Mouse (Mus musculus): ENCODE data around the gene Pecam1.

Gene Pecam1

DNA sequence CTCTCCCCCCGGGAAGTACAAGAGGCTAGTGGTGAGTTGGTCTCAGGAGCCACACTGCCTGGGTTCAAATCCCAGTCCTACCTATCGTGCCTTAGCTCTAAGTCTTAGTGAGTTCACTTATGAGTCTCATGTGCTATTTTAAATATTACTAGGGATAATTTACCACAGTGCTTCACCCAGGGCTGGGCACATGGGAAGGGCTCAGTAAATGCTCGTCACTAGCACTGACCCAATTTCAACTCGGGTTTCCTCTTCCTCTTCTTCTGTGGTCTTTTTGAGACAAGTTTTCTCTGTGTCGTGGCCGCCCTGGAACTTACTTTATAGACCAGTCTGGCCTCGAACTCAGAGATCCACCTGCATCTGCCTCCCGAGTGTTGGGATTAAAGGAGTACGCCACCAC, 63.1 kb downstream of the Pecam1 start:
- DNase-seq = no peak

DNA sequence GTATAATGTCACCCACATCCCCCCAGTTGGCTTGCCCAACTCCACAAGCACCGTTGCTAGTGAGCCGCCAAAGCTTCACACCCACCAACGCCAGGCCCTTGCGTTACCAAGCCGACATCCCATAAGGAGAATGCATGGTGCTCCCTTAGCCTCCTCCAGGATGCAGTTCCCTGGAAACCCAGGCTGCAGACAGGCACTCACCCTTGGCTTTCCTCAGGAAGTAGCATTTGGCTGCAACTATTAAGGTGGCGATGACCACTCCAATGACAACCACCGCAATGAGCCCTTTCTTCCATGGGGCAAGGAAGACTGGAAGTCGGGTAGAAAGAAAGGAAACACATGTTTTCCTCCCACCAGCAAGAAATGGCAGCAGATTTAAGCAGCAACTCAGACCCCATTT, 66.4 kb downstream of the Pecam1 start:
- DNase-seq = no peak

DNA sequence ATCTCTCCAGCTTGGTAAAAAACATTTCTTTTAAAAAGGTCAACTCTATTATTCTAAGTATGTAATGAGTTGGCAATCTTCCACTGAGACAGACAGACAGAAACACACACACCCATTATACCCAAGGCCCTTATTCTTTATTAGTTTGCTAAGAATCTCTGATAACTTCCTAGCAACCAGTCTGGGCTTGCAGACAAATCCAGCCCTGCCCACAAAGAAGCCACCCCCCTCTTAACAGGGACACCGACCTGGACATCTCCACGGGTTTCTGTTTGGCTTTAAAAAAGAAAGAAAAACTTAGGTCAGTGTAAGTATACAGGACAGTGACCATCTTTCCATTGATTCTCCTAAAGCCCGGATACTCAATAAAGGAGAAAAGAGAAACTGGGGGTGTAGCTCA, 67.1 kb downstream of the Pecam1 start:
- DNase-seq = no peak

DNA sequence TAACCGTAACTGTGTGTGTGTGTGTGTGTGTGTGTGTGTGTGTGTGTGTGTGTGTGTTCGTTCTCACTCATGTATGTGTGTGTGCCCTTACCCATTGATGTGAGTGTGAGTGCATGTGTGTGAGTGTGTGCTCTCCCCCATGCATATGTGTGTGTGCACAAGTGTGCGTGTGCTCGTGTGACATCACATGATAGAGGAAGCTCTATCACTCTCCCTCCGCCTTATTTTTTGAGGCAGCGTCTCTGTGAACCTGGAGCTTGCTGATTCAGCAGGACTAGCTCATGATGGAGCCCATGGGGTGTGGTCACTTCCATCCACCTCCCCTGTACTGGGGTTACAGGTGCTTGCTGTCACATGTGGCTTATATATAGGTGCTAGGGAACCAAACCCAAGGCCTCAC, 69.3 kb downstream of the Pecam1 start:
- no peak for DNase-seq

DNA sequence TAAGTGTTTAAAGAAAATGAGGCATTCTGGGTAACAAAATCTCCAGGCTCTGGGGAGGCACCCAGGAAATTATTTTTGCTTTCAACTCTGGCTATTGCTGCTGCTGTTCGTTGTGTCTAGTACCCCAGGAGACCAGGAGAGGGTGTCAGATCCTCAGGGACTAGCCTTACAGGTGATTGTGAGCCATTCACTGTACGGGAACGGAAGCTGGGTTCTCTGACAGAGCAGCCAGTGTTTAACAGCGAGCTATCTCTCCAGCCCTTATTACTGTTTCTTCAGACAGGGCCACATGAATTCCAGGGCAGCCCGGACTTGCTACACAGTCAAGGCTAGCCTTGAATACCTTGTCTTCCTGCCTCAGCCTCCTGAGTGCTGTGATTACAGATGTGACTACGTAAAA, 70.6 kb downstream of the Pecam1 start:
- no peak for DNase-seq

DNA sequence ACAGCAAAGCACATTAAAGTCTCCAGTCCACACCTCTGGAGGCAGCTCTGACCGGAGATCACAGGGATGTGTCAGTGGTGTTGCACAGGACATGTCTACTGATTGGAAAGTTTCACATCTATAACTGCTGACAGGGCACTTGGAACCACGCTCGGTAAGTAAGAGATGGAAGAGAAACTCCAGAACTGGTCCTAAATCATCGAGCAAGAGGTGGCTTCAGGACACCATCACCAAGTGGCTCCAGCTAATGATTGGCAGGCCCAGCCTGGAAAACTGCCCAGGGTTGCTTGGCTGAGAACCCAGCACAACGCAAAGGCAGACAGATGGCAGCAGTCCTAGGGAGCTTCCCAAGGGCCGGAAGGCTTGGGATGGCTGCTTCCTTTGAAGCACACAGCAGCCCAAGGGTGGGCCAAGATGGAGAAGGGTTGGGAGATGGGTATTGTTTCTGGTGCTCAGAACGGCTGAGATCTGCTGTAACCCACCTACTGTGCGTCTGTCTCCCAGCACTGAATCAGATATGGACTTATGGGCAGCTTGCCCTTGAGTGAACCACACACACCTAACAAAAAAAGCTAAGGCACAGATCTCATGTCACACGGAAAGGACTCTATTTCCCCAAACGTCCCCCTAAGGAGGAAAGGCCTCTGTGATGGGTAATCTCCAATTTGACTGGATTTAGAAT, 72.4 kb downstream of the Pecam1 start:
- DNase-seq = peak; percentile 31

DNA sequence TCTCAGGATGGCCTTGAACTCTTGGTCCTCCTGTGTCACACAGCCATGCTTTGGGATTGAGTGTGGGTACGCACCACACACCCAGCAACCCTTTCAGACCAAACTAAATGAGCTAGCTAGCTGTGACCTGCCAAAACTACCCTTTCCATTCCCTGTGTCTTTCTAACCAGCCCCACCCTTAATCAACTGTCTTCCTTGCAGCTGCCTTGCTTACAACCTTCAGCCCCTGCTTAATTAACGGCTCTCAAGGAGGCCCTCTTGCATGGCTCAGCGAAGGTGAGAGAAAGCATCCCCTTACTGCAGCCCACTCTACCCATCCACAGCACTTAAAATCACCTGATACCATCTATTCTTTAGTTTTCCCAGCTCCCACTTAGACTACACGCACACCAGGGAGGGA, 73.1 kb downstream of the Pecam1 start:
- DNase-seq = no peak

DNA sequence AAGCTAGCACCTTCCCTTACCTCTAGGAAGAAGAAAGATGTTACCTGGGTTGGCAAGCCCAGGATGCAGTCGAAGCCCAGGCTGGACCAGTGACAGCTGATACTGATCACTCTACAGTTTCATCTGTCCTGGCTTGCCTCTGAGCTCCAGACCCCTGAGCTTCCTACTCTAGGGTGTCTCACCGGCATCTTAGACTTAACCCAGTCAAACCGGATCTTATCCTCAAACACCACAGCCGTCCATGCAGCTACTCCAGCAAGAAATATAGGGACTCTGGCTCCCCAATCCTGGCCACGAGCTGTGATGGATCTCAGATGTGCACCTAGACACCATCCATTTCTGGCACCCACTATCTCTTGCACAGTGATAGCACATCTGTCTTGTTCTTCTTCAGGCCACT, 74.6 kb downstream of the Pecam1 start:
- no peak for DNase-seq

DNA sequence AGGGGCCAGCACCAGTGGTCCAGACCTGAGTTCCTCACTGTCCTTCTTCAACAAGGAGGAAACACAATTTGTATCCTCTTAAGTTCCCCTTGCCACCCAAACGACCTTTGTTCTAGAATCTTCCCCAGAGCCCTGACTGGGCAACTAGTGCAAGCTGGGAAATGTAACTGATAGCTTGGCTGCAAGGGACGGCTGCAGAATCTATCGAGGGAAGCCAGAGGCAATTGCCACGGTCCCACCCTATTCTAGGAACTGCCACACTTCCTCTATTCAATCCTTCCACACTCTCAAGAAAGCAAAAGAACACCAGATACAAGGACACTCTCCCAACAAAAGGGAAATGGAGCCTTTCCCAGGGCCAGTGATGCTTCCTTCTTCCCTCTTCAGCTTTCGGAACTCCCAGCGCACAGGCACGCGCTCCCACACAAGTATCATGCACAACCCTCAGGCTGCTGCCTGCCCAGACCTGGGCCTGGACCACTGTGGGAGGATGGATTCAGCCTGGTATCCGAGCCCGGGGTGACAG, 75.2 kb downstream of the Pecam1 start:
- no peak for DNase-seq

DNA sequence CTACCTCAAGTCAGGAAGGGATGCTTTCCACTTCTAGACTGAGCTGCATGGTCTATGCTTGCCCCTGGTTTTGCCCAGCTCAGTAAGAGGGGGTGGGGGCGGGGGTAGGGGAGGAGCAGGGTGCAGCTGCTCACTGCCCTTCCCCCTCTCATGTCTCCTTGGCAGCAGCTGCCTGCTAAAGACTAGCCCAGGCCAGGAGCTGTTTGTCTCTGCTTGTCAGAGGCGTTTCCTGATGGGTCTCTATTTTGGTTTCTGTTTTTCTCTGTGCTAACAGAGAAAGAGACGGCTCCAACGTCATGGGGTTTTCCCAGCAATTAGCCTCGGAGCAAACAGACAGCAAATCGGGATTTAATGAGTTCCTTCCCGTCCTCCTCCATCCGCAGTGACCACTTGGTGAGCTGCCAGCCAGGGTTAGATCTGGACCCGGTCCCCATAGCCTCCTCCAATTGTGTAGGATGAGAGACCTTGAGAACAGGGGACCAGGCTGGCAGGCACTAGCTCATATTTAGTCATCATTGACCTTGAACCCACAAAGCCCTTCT, 75.7 kb downstream of the Pecam1 start:
- DNase-seq = peak; percentile 87

DNA sequence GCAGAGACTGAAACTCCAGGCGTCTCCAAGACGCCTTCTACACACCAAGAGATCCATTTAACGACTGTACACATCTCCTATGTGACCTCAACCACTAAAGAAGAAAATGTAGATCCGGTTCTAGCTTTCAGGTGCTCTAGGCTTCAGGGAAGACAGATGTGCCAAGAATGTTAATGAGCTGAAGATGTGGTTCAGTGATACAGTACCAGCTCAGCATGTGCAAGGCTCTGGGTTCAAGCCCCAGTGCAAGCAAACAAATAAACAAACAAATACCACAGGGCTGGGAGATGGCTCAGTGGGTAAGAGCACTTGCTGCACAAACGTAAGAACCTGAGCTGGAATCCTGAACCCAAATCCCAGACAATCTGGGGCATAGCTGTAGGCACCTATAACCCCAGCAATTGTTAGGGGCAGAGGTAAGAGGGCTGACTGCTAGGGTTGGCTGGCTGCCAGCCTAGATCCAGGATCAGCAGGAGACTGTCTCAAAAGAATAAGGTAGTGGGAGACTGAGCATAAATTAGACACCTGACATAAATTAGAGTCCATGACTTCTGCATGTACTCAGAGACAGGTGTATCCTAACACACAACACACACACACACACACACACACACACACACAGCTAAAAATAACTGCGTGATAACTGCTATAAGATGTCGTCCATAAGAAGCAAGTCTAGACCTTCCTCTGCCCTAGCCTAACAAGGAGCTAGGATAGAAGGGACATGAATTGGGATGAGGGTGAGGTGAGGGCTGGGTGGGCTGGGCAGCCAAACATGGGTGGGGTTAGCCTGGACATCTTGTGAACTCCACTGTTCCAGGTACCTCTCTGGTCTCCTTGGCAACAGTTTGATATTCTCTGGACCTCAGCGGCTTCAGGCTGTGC, 76.5 kb downstream of the Pecam1 start:
- no peak for DNase-seq

DNA sequence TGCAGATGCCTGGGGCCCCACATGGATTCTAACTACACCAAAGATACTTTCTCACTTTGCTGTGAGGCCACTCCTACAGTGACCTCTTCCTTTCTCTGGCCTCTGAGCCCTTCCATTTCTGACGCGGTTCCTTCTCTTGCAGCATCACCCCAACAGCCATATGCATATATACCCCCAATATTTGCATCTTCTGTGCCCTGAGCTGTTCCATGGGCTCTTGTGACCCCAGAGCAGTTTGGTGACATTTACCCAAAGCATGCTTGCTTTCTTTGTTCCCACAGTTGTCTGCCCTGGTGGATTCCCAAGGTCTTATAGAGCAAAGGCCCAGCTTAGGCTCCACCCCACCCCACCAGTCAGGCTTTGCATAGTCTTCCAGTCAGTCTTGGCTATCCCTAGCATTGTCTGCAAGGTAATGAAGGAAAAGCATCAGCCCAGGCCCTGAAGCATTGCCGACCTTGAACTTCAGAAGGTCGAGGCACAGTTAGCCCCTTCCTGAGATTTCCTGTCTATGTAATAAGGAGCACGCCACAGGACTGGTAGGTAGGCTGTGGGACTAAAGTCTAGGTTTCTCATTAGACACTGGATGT, 77.4 kb downstream of the Pecam1 start:
- DNase-seq = no peak

DNA sequence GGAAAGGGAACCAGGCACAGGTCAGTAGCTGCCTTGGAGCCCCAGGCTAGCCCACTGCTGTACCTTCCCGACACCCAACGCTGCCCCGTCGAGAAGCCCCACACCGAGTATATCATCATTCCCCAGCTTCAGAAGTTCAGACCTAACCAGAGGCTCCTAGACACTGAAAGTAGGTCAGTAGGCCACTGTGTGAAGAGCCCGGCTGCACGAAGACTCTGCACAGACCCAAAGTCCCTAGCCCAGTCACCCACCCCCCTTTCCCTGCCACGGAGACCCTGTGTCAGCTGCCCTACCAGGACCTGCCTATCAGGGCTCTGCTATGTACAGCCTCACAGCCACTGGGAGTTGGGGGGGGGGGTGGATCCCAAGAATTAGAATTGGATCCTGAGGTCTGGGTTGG, 78.6 kb downstream of the Pecam1 start:
- peak; percentile 75 for DNase-seq

DNA sequence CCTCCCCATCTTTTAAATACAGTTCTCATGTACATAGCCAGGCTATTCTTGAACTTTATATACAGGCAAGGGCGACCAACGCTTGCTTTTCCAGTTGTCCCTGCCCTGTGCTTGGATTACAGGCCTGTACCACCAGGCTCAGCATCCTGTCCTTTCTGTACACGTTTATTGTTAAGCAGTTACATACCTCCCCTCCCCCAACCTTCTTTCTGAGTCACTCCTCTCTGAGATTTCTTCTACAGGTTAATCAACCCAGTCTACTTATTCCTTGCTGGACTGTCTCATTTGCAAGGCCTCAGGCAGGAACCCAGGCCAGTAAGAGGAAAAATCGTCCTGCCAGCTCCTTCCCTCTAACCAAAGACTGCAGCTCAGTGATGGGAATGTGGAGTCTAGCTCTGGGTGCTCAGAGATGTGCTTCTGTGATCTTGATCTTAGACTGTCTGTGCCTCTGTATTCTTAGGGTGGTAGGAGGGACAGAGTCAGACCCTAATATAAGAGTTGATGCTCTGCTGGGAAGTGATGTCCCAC, 79.4 kb downstream of the Pecam1 start:
- DNase-seq = no peak

DNA sequence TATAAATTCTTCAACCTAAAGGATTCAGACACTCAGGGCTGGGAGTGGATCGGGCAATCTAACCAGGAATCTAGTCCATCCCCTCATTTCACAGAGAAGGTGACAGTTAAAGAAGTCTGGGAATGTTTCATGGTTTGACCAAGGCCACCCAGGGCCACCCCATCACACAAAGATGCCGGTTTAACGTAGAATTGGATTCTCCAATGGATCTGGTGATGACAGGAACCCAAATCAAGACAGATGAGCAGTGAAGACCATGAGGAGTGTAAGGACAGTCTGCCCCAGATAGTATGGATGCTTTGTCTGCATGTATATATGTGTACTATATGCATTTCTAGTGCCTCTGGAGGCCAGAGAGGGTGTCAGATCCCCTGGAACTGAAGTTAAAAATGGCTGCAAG, 80.2 kb downstream of the Pecam1 start:
- no peak for DNase-seq

DNA sequence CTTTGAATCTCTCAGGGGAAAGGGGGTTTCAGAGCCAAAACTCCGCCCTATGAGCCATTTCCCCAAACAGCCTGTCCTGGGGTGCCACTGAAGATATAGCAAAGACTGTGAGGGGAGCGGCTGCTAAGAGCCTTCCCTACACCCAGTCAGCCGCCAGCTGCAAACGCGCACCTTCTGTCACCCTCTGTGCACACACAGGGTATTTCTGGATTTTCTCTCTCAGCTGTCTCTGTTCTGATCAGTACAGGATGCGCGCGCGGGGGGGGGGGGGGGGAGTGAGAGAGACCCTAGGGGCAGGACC, 80.6 kb downstream of the Pecam1 start:
- no peak for DNase-seq

DNA sequence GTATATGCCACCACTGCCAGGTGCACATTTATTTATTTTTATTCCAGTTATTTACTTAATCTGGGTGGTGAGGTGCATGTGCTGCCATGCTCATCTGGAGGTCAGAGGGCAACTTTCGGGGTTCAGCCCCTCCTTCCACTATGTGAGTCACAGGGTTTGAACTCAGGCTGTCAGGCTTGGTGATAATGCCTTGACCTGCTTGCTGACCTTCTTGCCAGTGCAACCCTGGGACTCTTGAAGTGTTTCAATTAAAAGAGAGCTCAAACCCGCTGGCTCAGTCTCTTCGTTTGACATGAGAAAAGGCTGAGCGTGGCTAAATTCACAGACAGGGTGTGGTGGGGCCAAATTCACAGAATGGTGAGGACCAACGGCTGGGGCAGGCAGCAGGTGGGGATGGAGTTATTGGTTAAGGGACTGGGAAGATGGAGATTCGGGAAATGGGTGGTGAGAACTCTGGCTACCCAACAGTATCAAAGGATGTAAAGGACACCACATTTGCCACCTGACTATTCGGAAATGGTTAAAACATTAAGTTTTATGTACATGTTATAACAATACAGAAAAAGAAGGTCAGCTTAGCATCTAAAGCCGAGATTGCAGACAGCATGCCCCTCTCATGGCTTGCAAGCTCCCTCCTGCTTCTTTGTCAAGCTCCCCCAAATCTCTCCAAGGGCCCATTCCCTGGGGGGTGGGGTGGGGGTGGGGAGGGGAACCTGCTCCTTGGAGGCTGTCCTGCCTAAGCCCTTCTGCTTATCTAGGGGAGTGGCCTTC, 81.1 kb downstream of the Pecam1 start:
- DNase-seq = no peak

DNA sequence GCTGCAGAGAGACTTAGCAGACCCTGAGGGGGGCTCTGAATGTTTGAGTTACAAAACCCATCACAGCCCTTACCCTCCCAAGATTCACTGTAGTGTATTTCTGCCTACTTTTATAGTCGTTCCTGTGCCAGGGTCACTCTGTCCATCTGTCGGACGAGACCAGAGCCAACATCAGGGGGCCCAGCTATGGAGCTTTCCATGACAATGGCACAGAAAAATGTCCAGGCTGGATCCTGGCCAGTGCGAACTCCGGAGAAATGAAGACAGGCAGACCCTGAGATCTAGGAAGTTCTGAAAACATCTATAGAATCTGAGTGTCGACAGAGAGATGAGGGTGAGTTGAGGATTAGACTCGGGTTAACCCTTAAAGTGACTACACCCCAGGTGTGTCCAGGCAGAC, 82.1 kb downstream of the Pecam1 start:
- DNase-seq = no peak

DNA sequence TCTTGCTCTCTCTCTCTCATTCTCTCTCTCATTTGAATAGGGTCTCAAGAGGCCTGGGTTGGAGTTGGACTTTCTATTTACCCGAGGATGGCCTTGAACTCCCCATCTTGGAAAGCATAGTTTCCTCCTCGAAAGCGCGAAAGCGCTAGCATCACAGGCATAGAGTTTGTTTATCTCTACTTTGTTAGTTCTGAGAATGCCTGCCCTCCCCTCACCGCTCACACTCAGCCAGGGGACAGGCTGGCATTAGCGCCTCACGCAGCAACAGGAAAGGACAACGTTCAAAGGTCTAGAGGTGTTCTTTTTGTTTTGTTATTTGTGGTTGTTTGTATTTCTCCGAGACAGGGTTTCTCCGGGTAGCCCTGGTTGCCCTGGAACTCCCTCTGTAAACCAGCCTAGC, 82.6 kb downstream of the Pecam1 start:
- no peak for DNase-seq

DNA sequence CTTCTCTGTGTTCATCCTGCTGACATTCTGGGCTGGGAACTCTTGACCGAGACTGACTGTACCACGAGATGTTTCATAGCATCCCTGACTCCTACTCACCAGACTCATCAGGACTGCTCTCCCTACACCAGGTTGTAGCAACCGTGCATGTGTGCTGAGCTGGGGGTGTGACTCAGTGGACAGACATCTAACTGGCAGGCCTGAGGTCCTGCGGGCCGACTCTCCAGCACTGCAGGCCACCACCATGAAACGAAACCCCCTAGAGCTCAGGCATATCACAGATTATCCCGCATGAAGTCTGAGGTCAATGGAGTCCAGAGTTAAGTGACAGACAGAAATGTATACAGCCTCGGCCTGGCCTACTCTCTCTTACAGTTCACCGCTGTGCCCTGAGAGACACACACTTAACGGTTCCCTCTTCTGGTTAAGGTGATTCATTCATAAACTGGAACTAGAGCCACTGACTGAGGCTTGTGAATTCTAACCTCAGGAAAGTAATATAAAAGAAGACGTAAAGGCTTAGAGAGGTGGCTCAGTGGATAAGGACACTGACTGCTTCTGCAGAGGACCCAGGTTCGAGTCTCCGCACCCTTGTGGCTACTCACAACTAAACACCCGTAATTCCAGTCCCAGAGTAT, 83.8 kb downstream of the Pecam1 start:
- DNase-seq = no peak

DNA sequence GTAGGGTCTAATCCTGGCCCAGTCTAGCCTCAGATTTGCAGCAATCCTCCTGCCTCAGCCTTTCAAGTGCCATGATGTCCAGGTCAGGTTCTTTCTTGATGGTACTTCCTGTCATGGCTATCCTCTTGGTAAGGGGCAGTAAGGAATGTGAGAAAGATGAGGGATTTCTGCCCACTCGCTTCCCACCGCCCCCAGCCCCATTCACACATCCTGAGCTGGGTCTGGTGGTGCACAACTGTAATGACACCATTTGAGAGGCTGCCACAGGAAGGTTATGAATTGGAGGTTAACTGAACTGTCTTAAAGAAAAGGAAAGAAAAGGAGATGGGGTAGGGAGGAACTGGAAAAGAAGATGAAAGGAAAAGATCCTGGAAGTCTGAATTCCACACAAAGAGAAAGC, 84.6 kb downstream of the Pecam1 start:
- DNase-seq = no peak

DNA sequence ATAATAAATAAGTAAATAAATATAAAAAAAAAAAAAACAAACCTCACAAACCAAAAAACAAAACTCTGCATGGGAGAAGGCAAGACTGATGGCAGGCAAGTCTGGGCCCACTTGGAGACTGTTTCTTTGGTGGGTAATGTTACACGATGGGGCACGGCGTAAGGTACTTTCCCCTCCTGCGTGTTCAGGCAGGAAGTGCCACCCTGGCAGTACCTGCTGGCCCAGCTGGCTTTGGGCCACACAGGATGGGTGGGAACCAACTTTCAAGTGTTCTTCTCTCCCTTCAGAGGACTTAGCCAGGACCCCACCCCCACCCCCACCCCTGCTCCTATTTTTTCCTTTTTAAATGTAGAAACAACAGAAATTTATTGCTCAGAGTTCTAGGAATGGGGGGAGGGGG, 85.1 kb downstream of the Pecam1 start:
- DNase-seq = no peak

Measured in retina, postnatal 1 day (tissue).